Mouse (Mus musculus) regulatory T cell (primary cell): ENCODE data around the gene Mrpl38.
"Not testable (repeated sequence)": the region's sequence is repeated elsewhere in the genome, so short reads cannot be mapped to it uniquely, and the experiment has no call there.

ENCODE experiments used
- in situ Hi-C: fragments of 300-600 bp; cut with MboI, MseI; formaldehyde crosslinking; loops from one replicate; pipeline ENCODE4 v1.15.1; 2025; ENCODE audit warnings: high pct_unique_total_duplicates

Gene Mrpl38

DNA sequence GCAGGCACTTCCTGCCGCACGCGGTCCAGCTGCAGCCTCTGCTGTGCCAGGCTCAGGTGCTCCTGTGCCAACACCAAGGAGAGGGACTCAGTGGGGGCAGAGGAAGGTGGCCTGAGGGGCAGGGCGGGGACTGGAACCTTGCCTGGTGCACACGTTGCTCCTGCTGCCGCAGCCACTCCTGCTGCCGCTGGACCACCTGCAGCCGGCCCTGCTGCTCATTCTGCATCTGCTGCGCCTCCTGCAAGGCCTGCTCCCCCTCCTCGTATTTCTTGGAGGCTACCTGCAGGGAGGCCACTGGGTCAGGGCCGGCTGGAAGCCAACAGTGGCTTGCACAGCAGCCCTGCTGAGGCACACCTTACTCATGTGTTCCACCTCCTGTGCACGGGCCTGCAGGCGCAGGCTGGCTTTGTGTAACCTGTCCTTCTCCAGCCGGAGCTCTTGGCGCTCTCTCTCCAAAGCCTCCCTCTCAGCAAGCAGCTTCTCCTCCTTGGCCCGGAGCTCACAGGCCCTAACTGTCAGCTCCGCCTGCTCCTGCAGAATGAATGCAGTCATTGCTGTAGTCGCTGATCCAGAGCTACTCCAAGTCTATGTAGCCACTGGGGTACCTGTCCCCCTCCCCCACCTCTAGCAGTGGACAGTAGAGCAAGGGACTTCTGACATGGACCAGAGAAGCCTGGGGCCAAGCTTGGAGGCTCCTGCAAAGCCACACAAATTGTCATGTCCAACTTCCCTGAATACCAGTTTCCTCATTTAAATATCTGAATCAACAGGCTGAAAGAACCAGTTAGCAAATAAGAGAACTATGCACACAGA lies 7.0 kb upstream of the Mrpl38 start:
- in situ Hi-C loops, result no loop called here

DNA sequence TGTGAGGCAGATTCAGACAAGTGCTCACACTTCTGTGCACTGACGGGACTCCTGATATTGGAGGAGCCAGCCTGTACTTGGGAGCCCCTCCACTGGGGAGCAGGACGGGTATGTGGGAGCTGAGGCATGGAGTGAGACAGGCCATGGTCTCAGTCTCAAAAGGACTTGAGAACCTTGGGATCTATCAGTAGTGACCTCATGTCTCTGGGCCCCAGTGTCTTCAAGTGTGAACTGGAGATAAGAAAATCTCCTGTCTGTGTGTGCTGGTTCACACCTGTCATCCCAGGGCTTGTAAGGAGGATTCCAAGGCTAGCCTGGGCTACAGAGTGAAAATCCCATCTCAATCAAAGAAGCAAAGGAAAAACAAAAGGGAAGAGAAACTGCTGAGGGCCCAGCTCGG lies 4.8 kb upstream of the Mrpl38 start:
- in situ Hi-C loops, result no loop called here

DNA sequence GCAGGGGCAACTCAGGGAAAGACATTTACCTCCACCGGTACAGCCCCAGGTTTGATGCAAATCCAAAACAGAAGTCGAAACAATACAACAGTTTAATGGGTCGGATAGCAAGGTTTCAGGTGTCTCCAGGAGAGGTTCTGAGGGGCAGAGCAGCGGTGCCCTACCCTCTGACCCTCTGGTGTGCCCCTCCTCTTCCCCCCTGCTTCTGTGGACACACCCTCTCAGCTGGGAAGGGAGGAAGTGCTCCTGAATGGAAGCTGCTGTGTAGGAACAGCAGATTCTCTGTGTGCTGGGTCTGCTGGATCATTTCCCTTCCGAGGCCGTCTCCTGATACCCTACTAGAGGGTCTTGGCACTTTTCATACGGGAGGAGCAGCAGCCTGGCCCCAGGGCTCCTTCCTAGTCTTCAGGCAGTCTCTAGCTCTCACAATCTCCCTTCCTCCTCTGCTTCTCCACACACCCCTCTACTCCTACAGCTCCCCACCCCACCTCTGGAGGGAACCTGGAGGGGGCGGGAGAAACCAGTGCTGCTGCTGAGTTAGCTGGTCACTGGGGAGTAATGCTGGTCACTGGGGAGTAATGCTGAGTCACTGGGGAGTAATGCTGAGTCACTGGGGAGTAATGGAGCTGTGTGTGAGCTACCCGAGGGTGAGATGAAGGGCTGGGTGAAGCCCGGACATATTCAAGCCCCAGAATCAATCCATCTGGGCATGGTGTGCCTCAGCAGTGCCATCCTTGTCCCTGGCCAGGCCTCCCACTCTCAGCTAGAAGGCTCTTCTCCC lies 3.7 kb upstream of the Mrpl38 start:
- in situ Hi-C loops, result no loop called here

DNA sequence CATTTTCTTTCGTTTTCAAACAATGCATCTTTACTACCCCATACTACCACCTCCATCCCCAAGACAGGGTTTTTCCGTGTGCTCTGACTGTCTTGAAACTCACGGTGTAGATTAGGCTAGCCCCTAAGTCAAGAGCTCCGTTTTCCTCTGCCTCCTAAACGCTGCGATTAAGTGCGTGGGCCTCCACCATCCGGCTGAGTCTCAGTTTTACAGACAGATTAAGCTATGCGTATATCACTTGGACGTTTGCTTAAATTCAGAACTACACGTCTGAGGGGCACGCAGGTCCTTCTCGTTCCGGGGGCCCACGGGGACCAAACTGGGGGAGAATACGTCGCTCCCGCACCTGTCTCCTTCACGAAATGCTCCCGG lies 586 bp downstream of the Mrpl38 start:
- in situ Hi-C loops, result no loop called here

DNA sequence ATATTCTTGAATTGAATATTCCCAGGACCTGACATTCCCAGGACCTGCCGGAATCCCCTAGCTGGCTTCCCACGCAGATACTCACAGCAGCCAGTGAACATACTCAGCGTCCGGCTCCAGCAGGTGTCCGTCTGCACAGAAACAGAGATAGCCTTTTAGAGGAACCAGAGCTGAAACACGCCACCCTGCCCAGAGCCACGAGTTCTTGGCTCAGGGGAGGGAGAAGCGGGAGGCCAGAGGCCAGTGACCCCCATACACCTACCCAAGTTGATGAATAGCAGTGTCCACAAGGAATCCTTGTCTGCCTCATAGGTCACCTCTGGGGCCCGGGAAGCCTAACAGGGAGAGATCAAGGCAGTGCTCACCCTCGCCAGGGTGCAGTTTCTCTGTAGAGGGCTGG lies 4.5 kb downstream of the Mrpl38 start:
- in situ Hi-C loops, result loop anchor here (5.0 kb wide), 1 partner anchor 42 kb away; no protein-coding TSS in a partner anchor

DNA sequence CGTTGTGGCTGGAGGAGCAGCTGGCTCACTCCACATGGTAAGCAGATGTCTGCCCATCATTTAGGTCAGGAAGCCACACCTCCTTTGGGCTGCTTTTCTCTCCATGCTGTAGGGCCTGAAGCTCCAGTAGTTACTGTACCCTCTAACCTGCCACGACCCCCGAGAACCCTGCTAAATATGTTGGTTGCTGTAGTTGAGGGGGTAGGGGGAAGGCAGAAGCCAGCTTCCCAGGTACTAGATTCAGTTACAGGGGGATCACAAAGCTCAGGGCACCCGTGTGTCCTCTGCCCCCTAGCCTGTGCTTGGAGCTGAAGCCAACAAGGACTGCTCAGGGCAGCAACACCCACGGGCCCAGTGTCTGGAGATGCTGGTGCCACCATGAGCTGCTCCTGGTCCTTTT lies 5.2 kb downstream of the Mrpl38 start:
- in situ Hi-C loops, result loop anchor here (5.0 kb wide), 1 partner anchor 41 kb away; no protein-coding TSS in a partner anchor

DNA sequence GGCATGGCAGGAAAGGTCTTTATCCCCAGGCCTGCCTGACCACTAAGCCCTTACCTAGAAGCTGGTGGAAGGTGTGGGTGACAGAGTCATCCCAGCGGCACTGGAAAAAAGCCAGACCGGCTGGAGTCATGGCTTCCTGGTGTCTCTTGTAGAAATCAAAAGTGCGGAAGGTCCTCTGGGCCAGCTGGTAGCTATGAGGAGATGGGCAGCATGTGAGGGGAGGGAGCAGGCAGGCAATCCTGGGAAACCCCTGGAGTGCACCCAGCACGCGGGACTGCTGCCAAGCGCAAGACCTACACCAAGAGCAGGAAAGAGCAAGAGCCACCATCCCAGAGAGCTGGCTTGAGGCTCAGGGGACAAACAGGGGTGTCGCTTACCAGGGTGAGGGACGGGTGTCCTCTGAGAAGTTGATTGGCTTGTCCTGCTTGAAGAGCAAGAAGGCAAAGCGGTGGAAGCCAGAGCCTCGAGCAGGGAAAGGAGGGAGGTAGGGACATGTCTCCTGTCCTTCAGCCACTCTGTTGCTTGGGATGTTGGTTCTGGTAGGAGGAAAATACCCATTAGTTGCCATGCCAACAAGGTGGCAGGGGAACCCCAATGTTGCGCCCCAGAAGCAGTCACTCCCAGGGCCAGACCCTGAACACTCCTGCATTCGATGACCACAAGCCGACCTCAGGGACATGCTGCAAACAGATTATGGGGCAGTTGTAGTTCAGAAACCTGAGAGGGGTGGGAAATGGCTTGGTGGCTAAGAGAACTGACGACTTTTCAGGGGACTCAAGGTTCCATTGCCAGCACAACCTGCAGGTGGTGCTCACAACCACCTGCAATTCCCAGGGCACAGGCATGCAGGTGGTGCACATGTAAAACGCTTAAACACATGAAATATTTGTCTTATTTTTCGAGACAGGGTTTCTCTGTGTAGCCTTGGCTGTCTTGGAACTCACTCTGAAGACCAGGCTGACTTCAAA lies 6.0 kb downstream of the Mrpl38 start:
- in situ Hi-C loops, result loop anchor here (5.0 kb wide), 1 partner anchor 40 kb away; no protein-coding TSS in a partner anchor

DNA sequence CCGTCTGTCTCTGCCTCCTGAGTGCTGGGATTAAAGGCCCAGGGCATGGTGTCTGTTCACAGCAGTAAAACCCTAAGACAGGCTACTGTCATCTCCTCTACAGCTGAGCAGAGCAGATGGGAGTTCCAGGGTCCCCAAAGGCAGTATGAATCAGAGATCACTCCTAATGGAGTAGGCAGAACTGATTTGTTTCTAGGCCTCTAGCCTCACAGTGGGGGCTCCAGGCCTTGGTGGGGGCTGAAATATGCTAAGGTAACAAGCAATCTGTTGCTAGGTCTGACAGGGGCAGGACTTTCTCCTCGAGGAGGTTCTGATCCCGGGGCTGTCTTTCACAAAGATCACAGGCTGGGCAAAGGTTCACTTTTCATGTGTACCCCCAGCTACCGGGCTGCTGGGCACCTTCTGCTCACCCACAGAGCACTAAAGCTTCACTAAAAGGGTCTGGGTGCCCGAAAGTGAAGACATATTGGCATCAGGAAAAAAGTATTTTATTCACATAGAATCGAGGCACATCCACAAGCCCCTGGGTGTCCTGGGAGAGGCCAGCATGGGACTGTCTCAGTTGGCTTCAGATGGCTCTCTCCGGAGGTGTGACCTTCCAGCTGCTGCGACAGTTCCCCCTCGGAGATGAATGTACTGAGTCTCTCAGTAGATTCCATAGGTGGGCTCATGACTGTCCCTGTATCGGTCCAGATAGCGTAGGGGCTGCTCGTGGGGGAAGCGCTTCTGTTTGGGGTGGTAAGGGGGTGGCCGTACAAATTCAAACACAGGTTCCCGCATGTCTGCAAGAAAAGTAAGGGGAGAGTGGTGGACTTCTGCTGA lies 7.1 kb downstream of the Mrpl38 start:
- in situ Hi-C loops, result loop anchor here (5.0 kb wide), 1 partner anchor 39 kb away; no protein-coding TSS in a partner anchor

DNA sequence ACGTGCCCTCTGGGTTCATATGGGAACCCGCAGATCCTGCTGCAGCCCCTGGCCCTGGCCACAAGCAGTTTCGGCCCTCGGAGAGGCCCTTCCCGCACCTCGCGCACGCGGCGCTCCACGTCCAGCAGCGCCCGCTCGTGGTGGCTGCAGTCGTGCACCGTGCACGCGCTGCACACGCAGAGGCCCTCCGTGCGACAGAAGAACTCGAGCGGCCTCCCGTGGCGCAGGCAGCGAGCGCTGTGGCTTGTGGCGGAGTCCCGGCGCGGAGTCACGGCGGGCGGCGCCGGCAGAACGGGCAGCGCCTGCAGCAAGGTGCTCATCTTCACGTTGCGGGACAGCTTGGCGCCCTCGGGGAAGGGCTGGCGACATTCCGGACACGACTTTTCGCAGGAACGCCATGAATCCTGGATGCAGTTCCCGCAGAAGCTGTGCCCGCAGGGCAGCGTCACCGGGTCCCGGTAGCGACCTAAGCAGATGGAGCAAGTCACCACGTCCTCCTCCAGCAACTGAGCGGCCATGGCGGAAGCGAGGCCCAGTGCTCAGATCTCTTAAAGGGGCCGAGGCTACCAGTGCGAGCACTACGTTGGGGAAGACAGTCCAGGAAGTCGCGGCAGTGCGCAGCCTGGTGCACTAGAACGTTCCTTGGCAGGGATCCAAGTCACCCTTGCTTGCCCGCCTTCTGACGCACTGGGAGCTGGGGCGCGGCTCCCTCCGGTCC lies 8.0 kb downstream of the Mrpl38 start, which contains the start of gene Trim65:
Gene Trim65, minus strand, starts transcription at position 641 of the 718 bp plus-strand sequence.
- in situ Hi-C loops, result loop anchor here (5.0 kb wide), 1 partner anchor 38 kb away; no protein-coding TSS in a partner anchor

DNA sequence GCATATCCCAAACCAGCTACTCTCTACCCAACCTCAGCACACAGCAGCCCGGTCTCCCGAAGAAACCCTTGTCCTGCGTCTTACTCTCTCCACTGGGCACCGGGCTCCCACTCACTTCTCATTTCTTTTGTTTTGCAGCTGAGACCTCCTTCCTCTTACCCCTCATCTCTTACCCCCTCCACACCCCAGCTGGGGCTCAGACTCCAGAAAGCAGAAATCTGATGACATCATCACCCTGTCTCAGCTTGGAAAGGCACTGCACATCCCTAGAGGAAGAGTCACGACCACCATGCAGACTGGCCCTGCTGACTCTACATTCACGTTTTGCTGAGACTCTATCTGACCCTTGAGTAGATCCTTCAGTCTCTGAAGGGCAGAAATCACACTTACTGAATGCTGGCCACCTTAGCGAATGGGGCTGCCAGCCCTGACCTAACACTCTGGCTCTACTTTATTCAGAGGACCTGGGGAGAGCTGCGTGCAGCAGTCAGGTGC lies 8.6 kb downstream of the Mrpl38 start:
- in situ Hi-C loops, result loop anchor here (5.0 kb wide), 1 partner anchor 38 kb away; no protein-coding TSS in a partner anchor

DNA sequence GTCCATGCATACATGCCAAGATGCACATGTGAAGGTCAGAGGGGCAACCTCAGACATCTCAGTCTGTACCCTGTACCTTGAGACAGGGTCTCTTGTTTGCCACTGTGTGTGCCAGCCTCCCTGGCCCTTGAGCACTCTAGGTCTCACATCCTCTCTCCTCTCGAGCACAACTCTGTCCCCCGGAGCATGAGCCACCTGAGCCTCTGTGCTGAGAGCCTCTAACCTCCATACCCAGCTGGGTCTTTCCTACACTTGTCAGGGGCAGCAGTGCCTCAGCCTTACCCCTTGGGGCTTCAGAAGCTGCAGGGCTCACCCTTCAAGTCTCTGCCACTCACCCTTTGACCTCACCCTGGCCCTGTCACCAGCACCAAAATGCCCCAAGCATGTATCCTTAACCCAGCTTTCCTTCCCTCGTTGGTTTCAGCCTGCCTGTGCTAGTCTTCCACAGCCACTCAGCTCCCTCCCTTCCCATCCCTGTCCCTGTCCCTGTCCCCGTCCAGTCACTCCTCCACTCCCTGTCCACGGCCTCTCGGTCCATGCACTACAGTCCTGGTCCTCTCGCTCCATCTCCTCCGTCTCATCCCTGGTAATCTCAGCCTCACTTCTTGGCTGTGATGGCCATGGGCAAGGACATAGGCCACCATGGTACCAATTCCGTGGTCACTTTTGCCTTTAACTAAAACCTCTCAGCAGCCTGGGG lies 9.4 kb downstream of the Mrpl38 start:
- in situ Hi-C loops, result no loop called here

DNA sequence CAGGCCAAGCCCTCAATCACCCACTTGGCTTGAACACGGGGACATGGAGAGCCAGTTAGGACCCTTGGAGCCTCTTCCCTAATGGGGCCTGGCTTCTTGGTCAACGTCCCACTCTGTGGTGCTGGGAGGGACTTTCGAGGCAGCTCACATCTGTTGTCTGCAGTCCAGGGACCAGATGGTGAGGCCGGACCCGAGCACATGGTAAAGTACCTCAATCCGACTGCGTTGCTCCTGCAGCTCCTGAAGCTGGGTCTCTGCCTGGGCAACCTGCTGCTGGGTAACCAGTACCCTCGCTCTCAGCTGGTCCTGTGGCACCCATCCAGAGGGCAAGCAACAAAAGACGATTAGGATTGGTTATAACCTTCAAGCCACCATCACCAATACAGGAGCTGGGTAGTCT lies 10.7 kb downstream of the Mrpl38 start:
- in situ Hi-C loops, result no loop called here

DNA sequence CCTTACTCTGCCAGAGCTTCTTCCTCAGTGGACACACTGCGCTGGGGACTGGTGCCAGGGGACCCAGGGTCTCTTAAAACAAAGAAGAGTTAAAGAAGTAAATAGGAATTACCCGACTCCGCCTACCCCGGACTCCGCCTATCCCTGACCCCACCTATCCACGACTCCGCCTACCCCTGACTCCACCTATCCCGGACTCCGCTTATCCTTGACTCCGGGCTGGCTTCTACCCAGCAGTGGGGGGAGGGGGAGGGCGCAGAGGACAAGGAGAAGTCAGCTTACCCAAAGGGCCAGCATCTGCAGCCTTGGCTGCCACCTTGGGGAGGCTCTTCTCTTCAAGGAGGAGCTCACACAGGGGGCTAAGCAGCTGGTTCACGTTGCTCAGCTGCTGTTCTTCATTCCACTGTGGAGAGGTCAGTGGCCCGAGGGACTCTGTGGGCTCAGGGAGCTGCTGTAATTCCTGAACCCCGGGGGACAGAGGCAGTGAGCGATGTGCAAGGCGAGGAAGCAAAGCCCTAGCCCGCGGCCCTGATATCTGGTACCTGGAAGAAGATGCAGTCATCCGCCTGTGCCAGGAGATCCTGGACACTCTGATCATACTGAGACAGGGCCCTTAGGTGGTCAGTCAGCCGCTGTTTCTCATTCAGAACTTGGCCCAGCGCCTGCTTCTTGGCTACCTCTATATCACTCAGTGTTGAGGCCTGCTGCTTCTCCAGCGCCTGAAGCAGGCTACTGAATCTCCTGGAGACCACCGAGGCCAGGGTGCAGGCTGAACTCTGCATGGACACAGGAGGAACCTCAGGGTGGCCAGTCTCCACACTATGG lies 11.3 kb downstream of the Mrpl38 start, which contains the start of gene Trim47:
Gene Trim47, minus strand, starts transcription at position 55 of the 825 bp plus-strand sequence.
- in situ Hi-C loops, result no loop called here

DNA sequence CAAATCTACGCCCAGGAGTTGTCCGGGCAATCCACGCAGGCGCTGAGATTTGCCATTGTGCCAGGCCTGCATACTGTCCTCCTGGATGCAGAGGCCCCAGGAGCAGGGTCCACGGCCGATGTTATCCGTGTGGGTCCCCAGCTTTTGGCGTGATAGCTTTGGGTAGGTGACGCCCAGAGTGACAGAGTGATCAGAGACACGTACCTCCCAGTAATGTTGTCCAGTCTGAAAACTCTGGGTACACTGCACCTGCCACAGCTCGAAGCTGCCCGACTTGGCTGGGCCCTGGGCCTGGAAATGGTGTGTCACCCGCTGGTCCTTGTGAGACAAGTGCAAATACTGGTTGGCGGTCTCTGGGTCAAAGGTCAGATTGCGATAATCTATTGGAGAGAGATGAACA lies 12.4 kb downstream of the Mrpl38 start:
- in situ Hi-C loops, result no loop called here

DNA sequence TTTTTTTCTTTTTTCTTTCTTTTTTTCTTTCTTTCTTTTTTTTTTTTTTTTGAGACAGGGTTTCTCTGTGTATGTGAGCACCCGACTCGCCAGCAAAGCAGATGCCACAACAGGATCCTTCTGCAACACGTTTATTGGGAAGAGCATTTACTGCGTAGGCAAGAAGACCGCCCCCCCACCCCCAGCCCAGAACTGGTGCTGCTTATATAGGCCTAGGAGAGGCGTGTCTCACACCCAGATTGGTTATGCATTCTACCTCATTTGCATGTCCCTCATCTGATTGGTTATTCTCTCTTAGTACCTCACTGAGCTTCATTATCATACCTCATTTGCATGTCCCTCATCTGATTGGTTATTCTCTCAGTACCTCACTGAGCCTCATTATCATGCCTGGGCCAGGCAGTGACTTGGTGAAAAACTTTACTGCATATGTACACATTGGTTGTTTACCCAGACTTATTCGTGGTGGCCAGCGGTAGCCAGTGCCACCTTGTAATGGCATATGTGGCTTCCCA lies 16.9 kb downstream of the Mrpl38 start:
- in situ Hi-C loops, result not testable (repeated sequence)

DNA sequence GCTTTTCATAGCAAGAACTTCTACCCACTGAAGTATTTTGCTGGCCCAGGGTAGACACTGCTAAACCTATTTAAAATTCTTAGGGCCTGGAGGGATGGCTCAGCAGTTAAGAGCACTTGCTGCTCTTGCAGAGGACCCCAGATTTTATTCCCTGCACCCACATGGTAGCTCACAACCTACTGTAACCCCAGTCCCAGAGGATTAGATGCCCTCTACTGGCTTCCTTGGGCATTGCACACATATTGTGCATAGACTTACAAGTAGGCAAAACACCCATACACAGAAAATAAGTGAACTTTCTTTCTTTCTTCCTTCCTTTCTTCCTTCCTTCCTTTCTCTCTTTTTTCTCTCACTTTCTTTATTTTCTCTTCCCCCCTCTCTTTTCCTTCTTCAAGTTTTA lies 20.8 kb downstream of the Mrpl38 start:
- in situ Hi-C loops, result no loop called here

DNA sequence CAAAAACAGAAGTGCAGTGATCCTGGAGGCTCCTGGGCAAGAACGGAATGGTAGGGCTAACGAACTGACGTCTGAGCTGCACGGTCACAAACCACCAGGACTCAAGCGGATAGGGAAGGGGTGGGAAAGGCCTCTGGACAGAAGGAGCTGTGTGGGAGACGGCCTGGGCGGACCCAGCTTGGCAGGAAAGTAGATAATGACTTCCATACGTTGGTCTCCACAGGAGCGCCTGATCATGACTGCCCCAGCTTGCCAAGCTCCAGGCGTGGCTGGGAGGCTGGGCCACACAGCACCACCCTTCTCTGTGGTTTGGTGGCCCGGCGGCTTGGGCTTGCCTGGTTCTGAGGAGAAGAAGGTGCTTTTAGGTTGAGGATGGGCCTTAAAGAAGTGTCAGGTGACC lies 21.4 kb downstream of the Mrpl38 start:
- in situ Hi-C loops, result no loop called here
